Mouse (Mus musculus) bone marrow macrophage, adult 2 months (primary cell): ENCODE measurements around the gene Dut.

Experiments used
- CTCF ChIP-seq: IDR thresholded peaks from 2 replicates; pipeline ENCODE4 v1.5.1; 2012; ENCODE audit warnings: low read depth, mild to moderate bottlenecking, low read length, moderate library complexity
- POLR2A ChIP-seq: IDR thresholded peaks from 2 replicates; pipeline ENCODE4 v1.6.1; 2012; ENCODE audit warnings: mild to moderate bottlenecking, low read depth, low read length, borderline replicate concordance

- TF ChIP-seq CTCF (no peak), POLR2A (no peak)
Observed at GRCm38 (mm10) chr2:125304746-125305145, 57.8 kb downstream of the Dut start.
